Mouse (Mus musculus) large intestine, adult 2 months (tissue): ENCODE data around the gene Stk11. TPM values are rescaled to one million over a fixed set of nuclear protein-coding genes. Genes with fewer than 3 reads are reported as not detected.

Experiments
- DNase-seq: peaks from one replicate; pipeline ENCODE4 v3.0.0-alpha.2; 2012; ENCODE audit warnings: low read depth, low spot score
- WGBS: fragments of 180-500 bp; shearing (Covaris S2); methylation state at CpG from one replicate; pipeline ENCODE4 v1.1.7; 2018; 5-methylcytosine and 5-hydroxymethylcytosine counted together
- polyA plus RNA-seq: library from polyadenylated mRNA; depleted of rRNA; stranded (reverse); fragments of >200 nt; gene quantifications from 2 replicates; pipeline ENCODE4 v1.2.3, GENCODE M21; 2012

Stk11 gene
- polyA plus RNA-seq, 1 experiment = 112 TPM

GRCm38 (mm10) chr10:80152071-80152872, 36.7 kb downstream of the Stk11 start:
- DNase-seq = no peak
- 19% methylated on average over 15 of the region's 15 CpGs for WGBS

GRCm38 (mm10) chr10:80152873-80153260, 37.3 kb downstream of the Stk11 start:
- DNase-seq = no peak
- 45% methylated on average over 3 of the region's 3 CpGs for WGBS

GRCm38 (mm10) chr10:80153713-80154112, 38.1 kb downstream of the Stk11 start:
- no peak for DNase-seq
- WGBS = 80% methylated on average over 19 of the region's 19 CpGs

- WGBS = 87% methylated on average over 7 of the region's 7 CpGs
These were observed 38.8 kb downstream of the Stk11 start for GRCm38 (mm10) chr10:80154384-80154783.

GRCm38 (mm10) chr10:80155277-80155676, 39.7 kb downstream of the Stk11 start:
- 74% methylated on average over 1 of the region's 1 CpGs for WGBS
- DNase-seq = no peak

More at GRCm38 (mm10) chr10:80154384-80154783, 38.8 kb downstream of the Stk11 start:
- DNase-seq = no peak

- no peak for DNase-seq
- 80% methylated on average over 29 of the region's 29 CpGs for WGBS
These were observed 40.6 kb downstream of the Stk11 start for GRCm38 (mm10) chr10:80156002-80156751.

- 73% methylated on average over 7 of the region's 7 CpGs for WGBS
- no peak for DNase-seq
These were observed 41.1 kb downstream of the Stk11 start for GRCm38 (mm10) chr10:80156752-80157053.

- 66% methylated on average over 15 of the region's 15 CpGs for WGBS
- no peak for DNase-seq
These were observed 41.7 kb downstream of the Stk11 start for GRCm38 (mm10) chr10:80157141-80157929.

GRCm38 (mm10) chr10:80158307-80158986, 42.8 kb downstream of the Stk11 start:
- no peak for DNase-seq
- WGBS = 4% methylated on average over 18 of the region's 18 CpGs

- no peak for DNase-seq
- WGBS = 14% methylated on average over 12 of the region's 12 CpGs
These were observed 43.5 kb downstream of the Stk11 start for GRCm38 (mm10) chr10:80159021-80159560.

GRCm38 (mm10) chr10:80159561-80160454, 44.2 kb downstream of the Stk11 start:
- DNase-seq = no peak
- WGBS = under 1% methylated on average over 55 of the region's 55 CpGs

GRCm38 (mm10) chr10:80160455-80161371, 45.1 kb downstream of the Stk11 start:
- DNase-seq = no peak
- WGBS = 2% methylated on average over 33 of the region's 33 CpGs

- no peak for DNase-seq
- 9% methylated on average over 7 of the region's 7 CpGs for WGBS
These were observed 46.1 kb downstream of the Stk11 start for GRCm38 (mm10) chr10:80161522-80162242.

- WGBS = 81% methylated on average over 3 of the region's 3 CpGs
- no peak for DNase-seq
These were observed 46.6 kb downstream of the Stk11 start for GRCm38 (mm10) chr10:80162243-80162608.

GRCm38 (mm10) chr10:80162716-80163299, 47.2 kb downstream of the Stk11 start:
- 80% methylated on average over 6 of the region's 6 CpGs for WGBS
- DNase-seq = no peak

GRCm38 (mm10) chr10:80163721-80164120, 48.1 kb downstream of the Stk11 start:
- DNase-seq = no peak
- 49% methylated on average over 8 of the region's 8 CpGs for WGBS
